Mouse (Mus musculus) layer of hippocampus, adult 2 months (tissue): ENCODE results near the gene E130309D02Rik. TPM values are rescaled to one million over a fixed set of nuclear protein-coding genes. Genes with fewer than 3 reads are reported as not detected.

Source experiments
- DNase-seq, 2 experiments: peaks; one replicate each; pipeline ENCODE4 v3.0.0; 2022; ENCODE audit warnings: low spot score in 2 of 2
- H3K27ac ChIP-seq: fragments of 200-600 bp; 2 replicates; pipeline ENCODE4 v1.8.1; 2022
- H3K4me3 ChIP-seq: fragments of 200-600 bp; 2 replicates; pipeline ENCODE4 v1.8.1; 2022; ENCODE audit warnings: mild to moderate bottlenecking
- CTCF ChIP-seq: fragments of 200-600 bp; conservative IDR thresholded peaks from 2 replicates; pipeline ENCODE4 v1.8.1; 2022; ENCODE audit warnings: antibody characterized with exemption, mild to moderate bottlenecking, moderate library complexity
- total RNA-seq, 2 experiments: library from RNA; stranded (reverse); gene quantifications; 2 replicates each; pipeline ENCODE4 v1.2.3; 2021

E130309D02Rik gene
- total RNA-seq, 2 experiments from 2014 or later: 24.8 to 25.0 TPM

GRCm38 (mm10) chr5:143298391-143298790 lies 16.8 kb downstream of the E130309D02Rik start:
- peak; percentile 69 for TF ChIP-seq CTCF

GRCm38 (mm10) chr5:143297986-143298385 lies 17.2 kb downstream of the E130309D02Rik start:
- no peak for TF ChIP-seq CTCF

More at GRCm38 (mm10) chr5:143298391-143298790, 16.8 kb downstream of the E130309D02Rik start:
- DNase-seq: no peak
- Histone ChIP-seq H3K27ac (no peak overlapping the region), H3K4me3 (no peak overlapping the region)

GRCm38 (mm10) chr5:143295330-143295729 lies 19.8 kb downstream of the E130309D02Rik start:
- Histone ChIP-seq H3K27ac (no peak overlapping the region), H3K4me3 (no peak overlapping the region)
- TF ChIP-seq CTCF: no peak
- DNase-seq: peak in 1 of 2 experiments; percentile 62

More at GRCm38 (mm10) chr5:143297986-143298385, 17.2 kb downstream of the E130309D02Rik start:
- no peak for DNase-seq
- H3K27ac ChIP-seq: no peak overlapping the region
- no peak overlapping the region for H3K4me3 ChIP-seq

- Histone ChIP-seq H3K4me3 (no peak overlapping the region), H3K27ac (no peak overlapping the region)
- peak; percentile 49 for TF ChIP-seq CTCF
- no peak for DNase-seq
Measured at GRCm38 (mm10) chr5:143294862-143295261, 20.3 kb downstream of the E130309D02Rik start.

- peak within 1 kb of the TSS; percentile 73; the same call in 1 of the 2 replicates for H3K27ac ChIP-seq
- no peak for DNase-seq
- TF ChIP-seq CTCF: no peak
- H3K4me3 ChIP-seq: peak within 1 kb of the TSS; percentile 64
Measured at GRCm38 (mm10) chr5:143293404-143293803, 21.8 kb downstream of the E130309D02Rik start, which contains the start of gene Zfp853. Gene Zfp853, minus strand, starts transcription at chr5:143293623.

- no peak overlapping the region for H3K27ac ChIP-seq
- no peak for TF ChIP-seq CTCF
- no peak for DNase-seq
- peak overlapping the region; percentile 64 for H3K4me3 ChIP-seq
Measured at GRCm38 (mm10) chr5:143292879-143293278, 22.3 kb downstream of the E130309D02Rik start.

- no peak for TF ChIP-seq CTCF
- H3K4me3 ChIP-seq: no peak overlapping the region
- no peak overlapping the region for H3K27ac ChIP-seq
- no peak for DNase-seq
Measured at GRCm38 (mm10) chr5:143289299-143289698, 25.9 kb downstream of the E130309D02Rik start.

- Histone ChIP-seq H3K4me3 (no peak overlapping the region), H3K27ac (no peak overlapping the region)
- TF ChIP-seq CTCF: no peak
- no peak for DNase-seq
Measured at GRCm38 (mm10) chr5:143288378-143288911, 26.7 kb downstream of the E130309D02Rik start.

- TF ChIP-seq CTCF: no peak
- Histone ChIP-seq H3K4me3 (peak overlapping the region; percentile 18; the same call in 1 of the 2 replicates), H3K27ac (no peak overlapping the region)
- DNase-seq: no peak
Measured at GRCm38 (mm10) chr5:143287774-143288328, 27.3 kb downstream of the E130309D02Rik start.

- no peak overlapping the region for H3K27ac ChIP-seq
- TF ChIP-seq CTCF: peak; percentile 49
- DNase-seq: no peak
- no peak overlapping the region for H3K4me3 ChIP-seq
Measured at GRCm38 (mm10) chr5:143284762-143285161, 30.4 kb downstream of the E130309D02Rik start.

- no peak overlapping the region for H3K4me3 ChIP-seq
- no peak for TF ChIP-seq CTCF
- H3K27ac ChIP-seq: no peak overlapping the region
- no peak for DNase-seq
Measured at GRCm38 (mm10) chr5:143279247-143279646, 35.9 kb downstream of the E130309D02Rik start.

- DNase-seq: no peak
- no peak for TF ChIP-seq CTCF
- Histone ChIP-seq H3K4me3 (no peak overlapping the region), H3K27ac (no peak overlapping the region)
Measured at GRCm38 (mm10) chr5:143275761-143276160, 39.4 kb downstream of the E130309D02Rik start.

- Histone ChIP-seq H3K4me3 (no peak overlapping the region), H3K27ac (no peak overlapping the region)
- no peak for TF ChIP-seq CTCF
- no peak for DNase-seq
Measured at GRCm38 (mm10) chr5:143272540-143273330, 42.4 kb downstream of the E130309D02Rik start.
